Mouse (Mus musculus) erythroid progenitor cell, adult 5-6 weeks (primary cell): ENCODE data around the gene Clk1. TPM values are rescaled to one million over a fixed set of nuclear protein-coding genes. Genes with fewer than 3 reads are reported as not detected.
"Not testable (repeated sequence)": the region's sequence is repeated elsewhere in the genome, so short reads cannot be mapped to it uniquely, and the experiment has no call there.

Experiments
- ATAC-seq: replicated peaks from 2 replicates; pipeline ENCODE4 v1.8.0; 2016; ENCODE audit warnings: moderate number of reproducible peaks, mild to moderate bottlenecking, moderate TSS enrichment, inconsistent platforms; ENCODE audit not compliant: poor library complexity, low FRiP score, severe bottlenecking
- total RNA-seq, 2 experiments: library from RNA; stranded (forward) in 1 of 2; stranded (reverse) in 1 of 2; fragments of 150-400 nt in 1 of 2; fragments of 186-747, 209-891 nt in 1 of 2; gene quantifications; 2 replicates each; pipeline versions ENCODE4 v1.2.3 to v1.2.4; 2015 to 2017; ENCODE audit warnings: low replicate concordance in 2 of 2

Clk1 gene
- total RNA-seq, 2 experiments from 2014 or later: 386 to 759 TPM

- ATAC-seq: no peak
Measured at GRCm38 (mm10) chr1:58409553-58410197, 14.2 kb downstream of the Clk1 start.

DNA sequence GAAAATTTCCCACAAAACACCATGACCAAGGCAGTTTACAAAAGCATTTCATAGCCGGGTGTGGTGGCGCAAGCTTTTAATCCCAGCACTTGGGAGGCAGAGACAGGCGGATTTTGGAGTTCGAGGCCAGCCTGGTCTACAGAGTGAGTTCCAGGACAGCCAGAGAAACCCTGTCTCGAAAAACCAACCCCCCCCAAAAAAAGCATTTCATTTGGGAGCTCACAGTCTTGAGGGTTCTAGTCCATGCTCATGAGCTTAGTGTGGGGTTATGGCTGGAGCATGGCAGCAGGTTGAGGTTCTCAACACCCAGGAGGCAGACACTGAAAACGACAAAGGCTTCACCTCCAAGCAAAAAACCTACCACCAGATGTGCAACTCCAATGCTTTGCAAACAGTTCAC, 15.7 kb downstream of the Clk1 start:
- ATAC-seq: no peak

DNA sequence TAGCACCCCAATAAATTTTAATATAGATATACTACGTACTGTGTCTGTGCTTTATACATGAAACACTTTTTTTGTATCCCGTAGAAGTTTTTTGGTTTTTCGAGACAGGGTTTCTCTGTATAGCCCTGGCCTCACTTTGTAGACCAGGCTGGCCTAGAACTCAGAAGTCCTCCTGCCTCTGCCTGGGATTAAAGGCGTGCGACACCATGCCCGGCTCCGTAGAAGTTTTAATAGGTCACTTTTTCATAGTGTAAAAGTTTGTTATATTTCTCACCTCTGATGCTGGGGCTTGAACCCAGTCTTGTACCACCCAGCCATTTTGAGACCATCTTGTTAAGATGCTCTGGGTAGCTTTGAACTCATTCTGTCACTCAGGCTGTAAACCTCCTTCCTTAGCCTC, 16.5 kb downstream of the Clk1 start:
- no peak for ATAC-seq

DNA sequence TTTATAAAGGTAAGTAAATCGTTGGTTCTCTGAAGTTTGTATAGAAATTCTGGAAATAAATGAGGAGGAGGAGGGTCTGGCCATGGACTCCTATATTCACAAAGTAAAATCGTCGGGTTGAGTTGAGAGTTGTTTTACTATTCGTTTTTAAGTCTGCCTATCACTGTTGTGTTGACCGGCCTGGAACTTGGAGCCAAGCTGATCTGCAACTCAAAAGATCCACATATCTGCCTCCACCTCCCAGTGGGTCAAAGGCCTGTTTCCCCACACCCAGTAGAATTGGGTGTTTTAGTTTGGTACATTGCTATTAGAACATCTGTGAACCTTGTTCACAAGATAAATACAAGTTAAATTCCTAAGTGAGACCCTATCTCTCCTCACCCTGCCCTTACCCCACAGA, 20.1 kb downstream of the Clk1 start:
- ATAC-seq: no peak

DNA sequence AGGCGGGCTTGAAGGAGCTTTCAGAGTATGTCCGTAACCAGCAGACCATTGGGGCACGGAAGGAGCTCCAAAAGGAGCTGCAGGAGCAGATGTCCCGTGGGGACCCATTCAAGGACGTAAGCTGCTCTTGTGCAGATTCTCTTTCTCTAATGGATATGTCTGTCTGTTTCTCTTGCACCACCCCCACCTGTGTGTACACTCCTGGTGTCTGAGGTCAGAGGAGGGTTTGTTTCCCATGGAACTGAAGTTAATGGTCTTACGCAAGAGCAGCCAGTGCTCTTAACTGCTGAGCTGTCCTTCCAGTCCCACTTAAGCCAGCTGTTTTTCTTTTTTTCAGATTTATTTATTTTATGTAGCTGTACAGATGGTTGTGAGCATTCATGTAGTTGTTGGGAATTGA, 22.5 kb downstream of the Clk1 start:
- ATAC-seq: no peak

- no peak for ATAC-seq
Measured at GRCm38 (mm10) chr1:58397731-58398130, 26.1 kb downstream of the Clk1 start.

DNA sequence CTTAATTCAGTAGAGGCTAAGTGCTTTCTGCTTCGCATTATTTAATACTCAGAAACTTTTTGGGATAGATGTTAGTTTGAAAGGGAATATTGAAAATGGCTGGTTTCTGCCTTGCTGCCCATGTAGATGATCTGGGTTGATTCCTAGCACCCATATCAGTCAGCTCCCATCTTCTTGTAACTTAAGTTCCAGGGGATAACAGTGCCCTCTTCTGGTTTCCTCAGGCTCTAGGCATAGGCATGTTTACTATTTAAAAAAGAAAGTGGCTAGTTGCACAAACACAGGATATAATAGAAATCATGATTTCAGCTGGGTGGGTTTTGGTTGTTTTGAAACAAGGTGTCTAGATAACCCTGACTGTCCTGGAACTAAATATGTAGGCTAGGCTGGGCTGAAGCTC, 27.7 kb downstream of the Clk1 start:
- ATAC-seq: no peak

- no peak for ATAC-seq
Measured at GRCm38 (mm10) chr1:58395341-58395740, 28.5 kb downstream of the Clk1 start.

GRCm38 (mm10) chr1:58393284-58394195, 30.3 kb downstream of the Clk1 start:
- peak; percentile 70 for ATAC-seq

GRCm38 (mm10) chr1:58392652-58393283, 31.1 kb downstream of the Clk1 start, which contains the start of gene Bzw1:
TSS of gene Bzw1 (plus strand) at chr1:58392898.
- ATAC-seq: peak; percentile 92

- ATAC-seq: no peak
Measured at GRCm38 (mm10) chr1:58392268-58392651, 31.6 kb downstream of the Clk1 start.

GRCm38 (mm10) chr1:58391421-58392267, 32.2 kb downstream of the Clk1 start:
- ATAC-seq: no peak

DNA sequence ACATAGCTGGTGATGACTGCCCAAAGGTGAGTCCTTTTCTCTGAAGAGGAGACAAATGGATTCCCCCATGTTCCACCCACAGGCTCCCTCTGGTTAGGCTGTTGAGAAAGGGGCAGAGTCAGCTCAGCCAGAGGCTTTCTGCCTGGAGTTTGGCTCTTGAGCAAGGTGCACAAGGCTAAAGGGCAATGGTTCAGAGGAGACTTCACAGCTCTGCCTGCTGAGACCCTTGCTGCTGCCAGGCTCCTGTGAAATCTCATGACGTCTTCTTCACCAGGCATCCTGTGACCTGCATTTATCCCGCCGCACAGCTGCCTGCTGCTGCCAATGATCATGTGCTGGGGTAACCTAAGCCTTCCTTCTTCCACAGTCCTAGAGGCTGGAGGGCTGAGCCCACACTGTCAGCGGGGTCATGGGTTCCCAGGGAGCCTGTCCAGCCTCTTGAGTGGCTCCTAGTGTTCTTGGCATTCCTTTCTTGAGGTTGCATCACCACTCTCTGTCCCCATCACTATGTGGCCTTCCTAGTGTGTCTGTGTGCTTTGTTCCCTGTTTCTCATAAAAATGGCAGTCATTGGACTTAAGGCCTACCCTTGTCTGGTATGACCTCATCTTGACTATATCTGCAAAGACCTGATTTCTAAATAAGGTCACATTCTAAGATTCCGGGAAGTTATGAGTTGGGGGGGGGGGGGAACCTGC, 41.1 kb downstream of the Clk1 start:
- no peak for ATAC-seq

DNA sequence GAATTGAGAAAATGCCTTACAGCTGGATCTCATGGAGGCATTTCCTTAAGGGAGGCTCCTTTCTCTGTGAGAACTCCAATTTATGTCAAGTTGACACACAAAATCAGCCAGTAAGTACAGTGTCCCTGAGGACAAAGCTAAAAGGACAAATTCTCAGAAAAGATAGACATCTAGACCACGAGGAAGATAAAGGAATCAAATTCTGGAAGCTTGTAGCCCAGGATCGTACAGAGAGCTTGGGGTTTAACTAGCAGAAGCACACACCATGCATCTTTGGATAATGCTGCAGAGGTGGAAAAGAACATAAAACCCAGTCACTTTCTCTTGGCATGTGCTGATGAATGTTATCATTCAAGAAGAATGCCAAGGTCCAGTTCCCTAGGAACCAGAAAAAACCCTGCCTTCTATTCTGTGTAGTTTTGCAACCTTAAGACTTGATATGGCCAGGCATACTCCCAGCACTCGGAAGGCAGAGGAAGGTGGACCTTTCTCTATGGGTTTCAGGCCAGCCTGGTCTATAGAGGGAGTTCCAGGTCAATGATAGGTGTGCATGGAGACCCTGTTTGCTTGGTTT, 48.2 kb downstream of the Clk1 start:
- no peak for ATAC-seq

GRCm38 (mm10) chr1:58374266-58374665, 49.6 kb downstream of the Clk1 start:
- not testable (repeated sequence) for ATAC-seq

- no peak for ATAC-seq
Measured at GRCm38 (mm10) chr1:58369716-58370115, 54.1 kb downstream of the Clk1 start.

DNA sequence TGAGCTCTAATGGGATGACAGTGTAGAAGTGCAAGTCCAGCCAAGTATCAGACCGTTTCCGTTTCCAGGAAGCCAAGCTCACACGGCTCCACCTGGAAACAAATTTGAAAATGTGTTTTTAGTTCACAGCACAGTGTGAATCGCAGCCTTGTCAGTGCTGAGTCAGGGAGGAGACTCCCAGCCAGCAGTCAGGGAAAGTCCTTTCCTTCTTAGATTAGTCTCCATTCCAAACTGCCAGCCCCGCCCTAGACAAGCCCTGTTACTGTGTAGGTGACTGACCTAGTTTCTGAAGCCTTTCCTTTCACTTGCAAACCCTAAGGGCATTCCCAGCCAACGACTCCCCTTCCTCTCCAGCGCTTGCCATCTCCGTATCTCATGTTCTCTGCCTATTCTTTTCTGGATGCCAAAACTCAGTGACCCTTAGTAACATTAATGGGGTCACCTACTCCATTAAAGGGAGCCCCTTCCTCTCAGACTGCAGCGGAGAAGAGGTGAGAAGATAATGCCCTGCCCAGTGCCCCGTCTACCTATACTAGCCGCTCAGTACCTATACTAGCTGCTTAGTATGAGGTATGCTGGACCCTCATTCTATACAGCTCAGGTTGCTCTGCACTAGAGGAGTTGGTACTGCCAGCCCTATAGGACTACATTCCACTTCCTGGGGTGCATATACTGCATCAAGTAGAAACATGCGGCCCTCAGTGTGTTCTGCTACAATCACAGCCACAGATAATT, 57.0 kb downstream of the Clk1 start:
- ATAC-seq: no peak

DNA sequence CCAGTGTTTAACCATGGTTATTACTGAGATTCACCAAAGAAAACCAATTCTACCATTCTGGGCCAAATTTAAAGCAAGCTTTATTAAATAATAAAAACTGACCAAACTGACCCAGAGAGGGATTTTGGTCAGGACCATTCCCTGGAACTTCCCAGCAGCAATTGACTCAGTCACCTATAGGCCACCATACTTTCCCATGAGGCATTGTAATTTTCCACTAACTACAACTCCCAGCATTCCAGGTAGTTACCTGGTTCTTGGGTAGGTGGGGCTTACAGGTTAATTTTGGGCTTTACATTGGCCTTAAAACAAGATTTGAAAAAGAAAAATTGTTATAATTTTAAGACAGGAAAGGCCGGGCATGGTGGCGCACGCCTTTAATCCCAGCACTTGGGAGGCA, 58.0 kb downstream of the Clk1 start:
- no peak for ATAC-seq
